Mouse (Mus musculus) forebrain, embryonic 10.5 days (tissue): Measurements from ENCODE around the gene Fancg. TPM values are rescaled to one million over a fixed set of nuclear protein-coding genes. Genes with fewer than 3 reads are reported as not detected.

Experiments
- DNase-seq: peaks from one replicate; pipeline ENCODE4 v3.0.0-alpha.2; 2017; ENCODE audit warnings: low spot score; ENCODE audit errors: extremely low spot score
- H3K27ac ChIP-seq: fragments of 300-500 bp; sonication (generic); 2 replicates; pipeline ENCODE4 v1.5.1; 2016; ENCODE audit warnings: mild to moderate bottlenecking
- H3K27me3 ChIP-seq: fragments of 300-500 bp; sonication (generic); 2 replicates; pipeline ENCODE4 v1.6.1; 2016; ENCODE audit warnings: mild to moderate bottlenecking; ENCODE audit not compliant: poor library complexity, severe bottlenecking
- H3K36me3 ChIP-seq: fragments of 300-500 bp; sonication (generic); replicated peaks from 2 replicates; pipeline ENCODE4 v1.6.1; 2016; ENCODE audit warnings: mild to moderate bottlenecking, moderate library complexity
- H3K4me1 ChIP-seq: fragments of 300-500 bp; sonication (generic); 2 replicates; pipeline ENCODE4 v1.6.1; 2016
- H3K4me3 ChIP-seq: fragments of 300-500 bp; sonication (generic); 2 replicates; pipeline ENCODE4 v1.5.1; 2016; ENCODE audit warnings: mild to moderate bottlenecking, moderate library complexity
- H3K9me3 ChIP-seq: fragments of 300-500 bp; sonication (generic); 2 replicates; pipeline ENCODE4 v1.6.1; 2016; ENCODE audit warnings: mild to moderate bottlenecking, moderate library complexity
- WGBS: fragments of 180-500 bp; shearing (Covaris S2); methylation state at CpG from one replicate; pipeline ENCODE4 v1.1.7; 2016; 5-methylcytosine and 5-hydroxymethylcytosine counted together
- polyA plus RNA-seq: library from polyadenylated mRNA; unstranded; fragments of >200 nt; fragmentation: Nextera tagmentation; extraction: Ambion mirVana; gene quantifications from 2 replicates; pipeline ENCODE4 v1.2.1, GENCODE M21; 2016

The Fancg gene
- polyA plus RNA-seq, 1 experiment from 2014 or later = 23.1 TPM

DNA sequence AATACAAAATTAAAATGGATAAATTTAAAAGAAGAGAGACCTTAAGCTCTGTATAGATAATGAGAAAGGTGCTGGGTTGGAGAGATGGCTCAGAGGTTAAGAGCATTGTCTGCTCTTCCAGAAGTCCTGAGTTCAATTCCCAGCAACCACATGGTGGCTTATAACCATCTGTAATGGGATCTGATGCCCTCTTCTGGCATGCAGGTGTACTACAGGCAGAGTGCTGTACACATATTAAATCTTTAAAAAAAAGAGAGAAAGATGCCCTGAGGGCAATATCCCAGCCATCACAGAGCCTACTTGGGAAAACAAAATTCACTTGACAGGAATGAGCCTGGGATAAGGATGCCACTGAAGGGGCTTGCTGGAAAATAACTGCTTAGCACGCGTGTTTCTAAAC, 46.8 kb downstream of the Fancg start:
- no peak overlapping the region for H3K27ac ChIP-seq
- peaks cover 7% of the 10 kb centered on the region; the same call in 1 of the 2 replicates for H3K27me3 ChIP-seq
- H3K36me3 ChIP-seq = peaks cover 5% of the 10 kb centered on the region; the same call in 1 of the 2 replicates
- H3K9me3 ChIP-seq = no peaks in the 10 kb centered on the region
- DNase-seq = no peak
- peaks cover 8% of the 10 kb centered on the region for H3K4me1 ChIP-seq
- no peak overlapping the region for H3K4me3 ChIP-seq
- 90% methylated on average over 2 of the region's 2 CpGs for WGBS

DNA sequence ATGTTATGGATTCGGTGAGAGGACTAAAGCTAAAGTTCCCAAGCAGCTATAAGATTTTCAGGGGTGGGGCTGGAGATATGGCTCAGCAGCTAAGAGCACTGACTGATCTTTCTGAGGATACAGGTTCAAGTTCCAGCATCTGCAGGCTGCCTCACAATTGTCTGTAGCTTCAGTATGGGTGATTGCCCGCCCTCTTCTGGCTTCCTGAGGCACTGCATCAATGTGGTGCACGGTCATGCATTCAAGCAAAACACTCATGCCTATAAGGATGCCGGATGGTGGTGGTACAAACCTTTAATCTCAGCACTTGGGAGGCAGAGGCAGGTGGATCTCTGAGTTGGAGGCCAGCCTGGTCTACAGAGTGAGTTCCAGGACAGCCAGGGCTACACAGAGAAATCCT, 48.7 kb downstream of the Fancg start:
- peaks cover 23% of the 10 kb centered on the region for H3K36me3 ChIP-seq
- no peak overlapping the region for H3K27ac ChIP-seq
- H3K4me1 ChIP-seq = peaks cover 8% of the 10 kb centered on the region
- peaks cover 7% of the 10 kb centered on the region; the same call in 1 of the 2 replicates for H3K27me3 ChIP-seq
- no peaks in the 10 kb centered on the region for H3K9me3 ChIP-seq
- WGBS = 40% methylated on average over 4 of the region's 4 CpGs
- DNase-seq = peak; percentile 56
- H3K4me3 ChIP-seq = no peak overlapping the region

DNA sequence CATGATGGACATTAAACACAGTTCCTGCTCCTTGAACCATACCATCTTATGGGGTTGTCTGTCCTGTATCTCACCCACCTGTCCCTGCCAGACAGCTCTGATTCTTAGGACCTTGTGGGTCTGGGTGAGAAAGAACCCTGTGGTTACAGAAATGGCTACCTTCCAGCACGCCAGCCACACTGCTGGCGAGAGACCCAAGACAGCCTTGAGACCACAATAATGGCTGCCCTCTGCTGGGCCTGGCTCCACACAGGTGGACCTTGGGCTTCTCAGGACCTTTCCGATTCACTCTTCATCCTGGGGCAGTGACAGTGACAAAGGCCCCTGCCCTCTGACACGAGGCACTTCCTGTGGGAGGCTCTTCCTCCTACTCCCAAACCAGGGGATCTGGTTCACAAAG, 50.9 kb downstream of the Fancg start:
- Histone ChIP-seq H3K36me3 (peaks cover 41% of the 10 kb centered on the region), H3K27ac (no peak overlapping the region)
- 70% methylated on average over 4 of the region's 4 CpGs for WGBS

DNA sequence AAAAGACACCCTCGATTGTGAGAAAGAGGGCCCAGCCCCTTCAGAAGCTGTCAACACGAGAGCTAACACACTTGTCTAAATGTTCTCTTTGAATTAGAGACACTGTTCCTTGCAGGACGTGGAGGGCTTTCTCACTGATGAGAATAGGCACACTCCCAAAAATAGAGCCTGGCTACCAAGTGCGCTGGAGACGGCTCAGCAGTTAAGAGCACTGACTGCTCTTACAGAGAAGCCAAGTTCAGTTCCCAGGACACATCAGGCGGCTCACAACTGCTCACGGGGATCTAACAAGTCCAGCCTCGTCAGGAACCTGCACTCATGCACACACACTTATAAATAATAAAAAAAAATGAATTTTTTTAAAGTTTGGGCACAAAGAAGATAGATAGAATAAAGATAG, 51.4 kb downstream of the Fancg start:
- Histone ChIP-seq H3K27ac (no peak overlapping the region), H3K9me3 (no peaks in the 10 kb centered on the region), H3K27me3 (no peaks in the 10 kb centered on the region), H3K4me3 (no peak overlapping the region), H3K4me1 (peaks cover 8% of the 10 kb centered on the region), H3K36me3 (peaks cover 41% of the 10 kb centered on the region)
- DNase-seq = no peak
- WGBS = 83% methylated on average over 8 of the region's 8 CpGs

More for the DNA sequence above, 50.9 kb downstream of the Fancg start:
- Histone ChIP-seq H3K4me1 (peaks cover 4% of the 10 kb centered on the region; the same call in 1 of the 2 replicates), H3K4me3 (no peak overlapping the region), H3K9me3 (no peaks in the 10 kb centered on the region), H3K27me3 (peaks cover under 1% of the 10 kb centered on the region; the same call in 1 of the 2 replicates)
- no peak for DNase-seq

DNA sequence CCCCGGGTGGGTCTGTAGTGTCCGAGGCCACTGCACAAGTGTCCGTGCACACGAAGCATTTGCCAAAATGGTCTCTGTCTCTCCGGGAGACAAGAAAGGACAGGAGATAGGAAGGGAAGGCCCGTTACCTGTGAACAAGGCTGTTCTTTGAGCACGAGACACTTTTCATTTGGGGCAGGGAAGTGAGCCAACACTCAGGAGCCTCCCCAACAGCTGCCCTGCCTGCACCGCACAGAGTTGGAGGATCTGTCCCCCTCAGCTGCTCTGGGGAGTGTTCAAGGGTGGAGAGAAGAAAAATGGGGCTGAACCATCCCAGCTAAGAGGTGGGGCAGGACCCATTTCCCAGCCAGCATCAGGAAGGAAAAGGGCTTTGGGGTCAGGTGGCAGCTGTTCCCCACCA, 52.3 kb downstream of the Fancg start:
- 94% methylated on average over 8 of the region's 8 CpGs for WGBS
- no peaks in the 10 kb centered on the region for H3K9me3 ChIP-seq
- no peak for DNase-seq

DNA sequence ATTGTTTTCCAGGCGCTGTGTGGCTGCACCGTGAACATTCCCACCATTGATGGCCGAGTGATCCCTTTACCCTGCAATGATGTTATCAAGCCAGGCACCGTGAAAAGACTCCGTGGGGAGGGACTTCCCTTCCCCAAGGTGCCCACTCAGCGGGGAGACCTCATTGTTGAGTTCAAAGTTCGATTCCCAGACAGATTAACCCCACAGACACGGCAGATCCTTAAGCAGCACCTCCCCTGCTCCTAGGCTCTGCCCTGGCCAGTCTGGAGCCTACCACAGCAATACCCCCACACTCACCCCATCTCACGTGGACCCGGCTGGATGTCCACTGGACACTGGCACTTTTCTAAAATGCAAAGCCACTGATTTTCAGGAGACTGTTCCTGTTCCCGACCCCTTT, 53.0 kb downstream of the Fancg start:
- DNase-seq = no peak
- H3K4me1 ChIP-seq = peaks cover 25% of the 10 kb centered on the region
- H3K27ac ChIP-seq = no peak overlapping the region
- H3K27me3 ChIP-seq = no peaks in the 10 kb centered on the region
- H3K9me3 ChIP-seq = no peaks in the 10 kb centered on the region
- WGBS = 83% methylated on average over 11 of the region's 11 CpGs
- H3K36me3 ChIP-seq = peaks cover 50% of the 10 kb centered on the region
- no peak overlapping the region for H3K4me3 ChIP-seq

More for the DNA sequence above, 52.3 kb downstream of the Fancg start:
- peaks cover 45% of the 10 kb centered on the region for H3K36me3 ChIP-seq
- no peaks in the 10 kb centered on the region for H3K27me3 ChIP-seq
- H3K4me3 ChIP-seq = no peak overlapping the region
- H3K27ac ChIP-seq = no peak overlapping the region
- H3K4me1 ChIP-seq = peaks cover 18% of the 10 kb centered on the region

DNA sequence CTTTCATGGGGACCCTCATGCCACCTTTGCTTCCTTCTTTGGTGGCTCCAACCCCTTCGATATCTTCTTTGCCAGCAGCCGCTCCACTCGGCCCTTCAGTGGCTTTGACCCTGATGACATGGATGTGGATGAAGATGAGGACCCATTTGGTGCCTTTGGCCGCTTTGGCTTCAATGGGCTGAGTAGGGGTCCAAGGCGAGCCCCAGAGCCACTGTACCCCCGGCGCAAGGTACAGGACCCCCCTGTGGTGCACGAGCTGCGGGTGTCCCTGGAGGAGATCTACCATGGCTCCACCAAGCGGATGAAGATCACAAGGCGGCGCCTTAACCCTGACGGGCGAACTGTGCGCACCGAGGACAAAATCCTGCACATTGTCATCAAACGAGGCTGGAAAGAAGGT, 53.7 kb downstream of the Fancg start:
- Histone ChIP-seq H3K9me3 (no peaks in the 10 kb centered on the region), H3K4me3 (no peak overlapping the region), H3K4me1 (peaks cover 32% of the 10 kb centered on the region), H3K36me3 (peaks cover 50% of the 10 kb centered on the region), H3K27me3 (no peaks in the 10 kb centered on the region), H3K27ac (no peak overlapping the region)
- 93% methylated on average over 17 of the region's 17 CpGs for WGBS
- DNase-seq = no peak

DNA sequence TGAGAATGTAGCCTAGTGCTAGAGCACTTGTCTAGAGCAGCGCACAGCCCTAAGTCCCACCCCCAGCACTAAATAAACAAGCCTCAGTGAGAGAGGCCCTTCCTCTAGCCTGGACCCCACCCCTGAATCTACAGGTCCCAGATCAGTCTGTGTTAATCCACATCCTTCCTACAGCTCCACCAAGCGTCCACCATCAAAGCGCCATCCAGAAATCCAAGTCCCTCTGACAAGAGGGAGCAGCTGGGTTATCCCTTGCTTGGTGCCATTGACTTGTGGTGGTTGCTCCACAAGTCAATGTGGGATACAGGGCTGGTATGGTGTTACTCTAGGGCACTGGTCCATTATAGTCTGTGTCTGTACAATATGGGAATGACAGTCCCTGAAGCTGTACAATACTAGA, 55.1 kb downstream of the Fancg start:
- Histone ChIP-seq H3K9me3 (no peaks in the 10 kb centered on the region), H3K27ac (no peak overlapping the region), H3K36me3 (peaks cover 50% of the 10 kb centered on the region), H3K4me1 (peaks cover 46% of the 10 kb centered on the region), H3K27me3 (no peaks in the 10 kb centered on the region), H3K4me3 (no peak overlapping the region)
- DNase-seq = no peak
- whole genome bisulfite sequencing = 94% methylated on average over 3 of the region's 3 CpGs

DNA sequence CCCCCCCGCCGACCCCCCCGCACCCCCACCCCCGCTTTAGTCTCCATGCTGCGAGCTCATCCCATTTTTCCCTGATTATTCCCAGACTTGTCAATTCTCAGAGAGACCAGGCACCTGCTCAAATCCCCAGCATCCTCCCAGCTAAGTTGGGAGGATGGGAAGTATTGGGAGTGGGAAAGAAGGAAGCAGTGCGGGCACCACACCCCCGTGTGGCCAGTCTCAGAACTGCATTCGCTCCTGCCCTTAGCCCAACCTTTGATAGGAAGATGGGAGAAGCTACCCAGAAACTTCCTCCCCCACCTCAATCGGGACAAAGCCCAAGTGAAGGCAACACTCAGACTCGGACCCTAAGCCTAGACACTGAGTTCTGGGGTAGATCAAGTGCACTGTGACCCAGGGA, 56.0 kb downstream of the Fancg start:
- no peaks in the 10 kb centered on the region for H3K9me3 ChIP-seq
- H3K4me1 ChIP-seq = peaks cover 53% of the 10 kb centered on the region
- 3% methylated on average over 10 of the region's 10 CpGs for WGBS
- H3K27ac ChIP-seq = peak overlapping the region; percentile 72; the same call in 1 of the 2 replicates
- H3K36me3 ChIP-seq = peaks cover 50% of the 10 kb centered on the region
- H3K4me3 ChIP-seq = no peak overlapping the region
- H3K27me3 ChIP-seq = no peaks in the 10 kb centered on the region
- DNase-seq = peak; percentile 73

DNA sequence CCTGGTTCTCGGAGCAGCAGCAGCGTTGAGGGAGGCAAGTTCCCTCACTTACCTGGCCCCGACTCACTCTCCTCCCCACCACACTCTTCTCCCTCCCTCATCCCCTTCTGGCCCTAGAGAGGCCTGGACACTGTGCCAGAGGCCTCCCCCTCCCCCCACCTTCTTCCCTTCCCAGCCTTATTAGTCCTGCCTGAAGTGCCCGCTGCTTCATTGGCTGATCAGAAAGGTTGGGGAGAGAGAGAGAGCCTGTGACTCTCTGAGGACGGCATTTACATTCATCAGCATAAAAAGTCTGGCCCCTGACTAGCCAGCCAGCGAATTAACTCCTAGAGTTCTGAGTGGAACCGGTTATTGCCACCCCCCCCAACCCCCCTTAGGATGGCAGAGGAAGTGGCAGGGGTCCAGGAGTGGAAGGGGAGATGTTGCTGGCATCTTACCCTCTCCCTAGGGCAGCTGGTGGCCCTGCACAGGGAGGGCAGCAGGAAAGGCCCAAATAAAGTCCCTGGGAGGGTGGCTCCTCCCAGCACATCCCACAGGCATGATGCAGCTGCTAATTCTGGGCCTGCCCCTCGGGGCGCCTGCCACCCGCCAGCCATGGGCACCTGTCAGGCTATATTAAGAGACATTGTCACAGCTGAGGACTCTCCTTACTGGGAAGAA, 56.7 kb downstream of the Fancg start:
- Histone ChIP-seq H3K27me3 (peaks cover 2% of the 10 kb centered on the region), H3K4me1 (peaks cover 60% of the 10 kb centered on the region), H3K4me3 (peak overlapping the region; percentile 22), H3K27ac (peak overlapping the region; percentile 72), H3K9me3 (no peaks in the 10 kb centered on the region), H3K36me3 (peaks cover 45% of the 10 kb centered on the region)
- no peak for DNase-seq
- WGBS = 14% methylated on average over 10 of the region's 10 CpGs

DNA sequence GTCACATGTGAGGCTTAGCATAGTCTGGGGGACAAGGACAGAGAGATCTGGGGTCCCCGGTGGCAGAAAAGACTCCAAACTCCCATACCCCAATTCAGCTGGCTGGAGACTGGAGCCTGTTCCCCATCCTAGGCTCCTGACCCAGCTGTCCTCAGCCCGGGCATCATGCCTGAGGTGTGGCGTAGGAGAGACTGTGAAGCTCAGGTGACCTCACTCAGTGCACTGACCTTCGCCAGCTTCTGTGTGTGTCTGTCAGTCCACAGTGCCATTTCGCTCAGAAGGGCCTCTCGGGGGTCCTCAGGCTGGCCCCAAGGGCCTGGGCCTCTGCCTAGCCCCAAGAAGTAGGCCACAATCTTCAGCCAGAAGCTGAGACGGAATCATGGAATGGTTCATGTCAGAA, 57.7 kb downstream of the Fancg start:
- H3K4me1 ChIP-seq = peaks cover 70% of the 10 kb centered on the region
- H3K27ac ChIP-seq = peak overlapping the region; percentile 27; the same call in 1 of the 2 replicates
- H3K27me3 ChIP-seq = peaks cover 12% of the 10 kb centered on the region
- H3K9me3 ChIP-seq = no peaks in the 10 kb centered on the region
- DNase-seq = no peak
- peak overlapping the region; percentile 22; the same call in 1 of the 2 replicates for H3K4me3 ChIP-seq
- WGBS = 87% methylated on average over 7 of the region's 7 CpGs
- H3K36me3 ChIP-seq = peaks cover 36% of the 10 kb centered on the region
